Mouse (Mus musculus) spleen, postnatal 10 days (tissue): ENCODE measurements at regions not wholly inside any gene's neighbourhood (a gene's known extent, or its start where the extent isn't known, plus 50 kb on each side); places are given as distances from the start of the nearest gene placed in this dataset.

Source experiments
- DNase-seq, 2 experiments: peaks; one replicate each; pipeline ENCODE4 v3.0.0; 2021 to 2022; ENCODE audit warnings: low spot score in 2 of 2

GRCm38 (mm10) chr8:10713515-10714042 is 294.7 kb downstream of the Irs2 start:
- no peak for DNase-seq

- no peak for DNase-seq
Observed at GRCm38 (mm10) chr8:10712118-10712689, 296.1 kb downstream of the Irs2 start.

- no peak for DNase-seq
Observed at GRCm38 (mm10) chr8:10711474-10711873, 296.8 kb downstream of the Irs2 start.

GRCm38 (mm10) chr8:10708509-10708908 is 299.7 kb downstream of the Irs2 start:
- DNase-seq: no peak

GRCm38 (mm10) chr8:10707122-10707521 is 301.1 kb downstream of the Irs2 start:
- DNase-seq: no peak

- DNase-seq: no peak
Observed at GRCm38 (mm10) chr8:10705909-10706308, 302.3 kb downstream of the Irs2 start.

GRCm38 (mm10) chr8:10702755-10703154 is 305.5 kb downstream of the Irs2 start:
- DNase-seq: no peak

GRCm38 (mm10) chr8:10702248-10702647 is 306.0 kb downstream of the Irs2 start:
- DNase-seq: no peak

- no peak for DNase-seq
Observed at GRCm38 (mm10) chr8:10701648-10702061, 306.6 kb downstream of the Irs2 start.

- DNase-seq: no peak
Observed at GRCm38 (mm10) chr8:10701226-10701625, 307.0 kb downstream of the Irs2 start.

- no peak for DNase-seq
Observed at GRCm38 (mm10) chr8:10699669-10700068, 308.6 kb downstream of the Irs2 start.

- no peak for DNase-seq
Observed at GRCm38 (mm10) chr8:10695181-10695580, 313.1 kb downstream of the Irs2 start.

- no peak for DNase-seq
Observed at GRCm38 (mm10) chr8:10690659-10691058, 317.6 kb downstream of the Irs2 start.

GRCm38 (mm10) chr8:10689881-10690280 is 318.4 kb downstream of the Irs2 start:
- no peak for DNase-seq

GRCm38 (mm10) chr8:10687867-10688561 is 320.2 kb downstream of the Irs2 start:
- no peak for DNase-seq
